Mouse (Mus musculus) spleen, adult 2 months (tissue): ENCODE results near the gene Cacng4. TPM values are rescaled to one million over a fixed set of nuclear protein-coding genes. Genes with fewer than 3 reads are reported as not detected.

ENCODE experiments used
- DNase-seq, 2 experiments: peaks; one replicate each; pipeline versions ENCODE4 v3.0.0 to v3.0.0-alpha.2; 2012 to 2021; ENCODE audit warnings: low spot score in 2 of 2, low read depth in 1 of 2
- H3K27ac ChIP-seq: fragments of 200-500 bp; 2 replicates; pipeline ENCODE4 v1.5.1; 2012; ENCODE audit warnings: low read length, inconsistent platforms; ENCODE audit not compliant: insufficient read depth
- H3K27me3 ChIP-seq: fragments of 200-500 bp; 2 replicates; pipeline ENCODE4 v1.6.1; 2012; ENCODE audit warnings: mild to moderate bottlenecking, moderate library complexity, low read length, inconsistent platforms; ENCODE audit not compliant: control insufficient read depth, insufficient read depth
- H3K36me3 ChIP-seq: fragments of 200-500 bp; 2 replicates; pipeline ENCODE4 v1.6.1; 2012; ENCODE audit warnings: mild to moderate bottlenecking, low read length, inconsistent platforms; ENCODE audit not compliant: control insufficient read depth, insufficient read depth
- H3K4me1 ChIP-seq: fragments of 200-500 bp; 2 replicates; pipeline ENCODE4 v1.6.1; 2011; ENCODE audit warnings: inconsistent platforms; ENCODE audit not compliant: control insufficient read depth, insufficient read depth, insufficient read length
- H3K4me3 ChIP-seq: fragments of 200-500 bp; 2 replicates; pipeline ENCODE4 v1.5.1; 2011; ENCODE audit warnings: mild to moderate bottlenecking, inconsistent platforms; ENCODE audit not compliant: insufficient read depth, insufficient read length; ENCODE audit errors: extremely low read depth
- CTCF ChIP-seq: fragments of 200-500 bp; IDR thresholded peaks from 2 replicates; pipeline ENCODE4 v1.5.1; 2011; ENCODE audit warnings: mild to moderate bottlenecking, inconsistent platforms; ENCODE audit not compliant: insufficient read depth, insufficient read length, insufficient replicate concordance; ENCODE audit errors: extremely low read depth
- POLR2A ChIP-seq: fragments of 200-500 bp; IDR thresholded peaks from 2 replicates; pipeline ENCODE4 v1.6.1; 2011; ENCODE audit warnings: low read depth, low read length, inconsistent platforms
- WGBS: fragments of 180-500 bp; shearing (Covaris S2); methylation state at CpG from one replicate; pipeline ENCODE4 v1.1.7; 2018; 5-methylcytosine and 5-hydroxymethylcytosine counted together
- polyA plus RNA-seq: library from polyadenylated mRNA; depleted of rRNA; stranded (reverse); fragments of >200 nt; gene quantifications from 2 replicates; pipeline ENCODE4 v1.2.3, GENCODE M21; 2012

Cacng4 gene
- polyA plus RNA-seq, 1 experiment, result 0.12 TPM

GRCm38 (mm10) chr11:107759516-107759915, 34.8 kb downstream of the Cacng4 start:
- TF ChIP-seq POLR2A (no peak), CTCF (no peak)
- Histone ChIP-seq H3K36me3 (no peaks in the 10 kb centered on the region), H3K27ac (no peak overlapping the region), H3K27me3 (no peaks in the 10 kb centered on the region), H3K4me1 (no peaks in the 10 kb centered on the region), H3K4me3 (no peak overlapping the region)
- WGBS, result 83% methylated on average over 9 of the region's 9 CpGs
- DNase-seq, result no peak

- no peaks in the 10 kb centered on the region for H3K36me3 ChIP-seq
- H3K27ac ChIP-seq, result no peak overlapping the region
- WGBS, result 86% methylated on average over 5 of the region's 5 CpGs
- H3K4me3 ChIP-seq, result no peak overlapping the region
- no peak for TF ChIP-seq CTCF
- no peak for TF ChIP-seq POLR2A
- no peak for DNase-seq
- no peaks in the 10 kb centered on the region for H3K27me3 ChIP-seq
- H3K4me1 ChIP-seq, result no peaks in the 10 kb centered on the region
These were observed 45.2 kb downstream of the Cacng4 start for GRCm38 (mm10) chr11:107749114-107749513.

- Histone ChIP-seq H3K27ac (no peak overlapping the region), H3K4me1 (no peaks in the 10 kb centered on the region), H3K27me3 (no peaks in the 10 kb centered on the region), H3K36me3 (no peaks in the 10 kb centered on the region), H3K4me3 (no peak overlapping the region)
- 88% methylated on average over 5 of the region's 5 CpGs for WGBS
- no peak for TF ChIP-seq CTCF
- TF ChIP-seq POLR2A, result no peak
- no peak for DNase-seq
These were observed 45.9 kb downstream of the Cacng4 start for GRCm38 (mm10) chr11:107748243-107749035.

GRCm38 (mm10) chr11:107743100-107743499, 51.3 kb downstream of the Cacng4 start:
- no peak overlapping the region for H3K27ac ChIP-seq
- 86% methylated on average over 3 of the region's 3 CpGs for WGBS
- no peaks in the 10 kb centered on the region for H3K27me3 ChIP-seq
- no peak for TF ChIP-seq CTCF
- TF ChIP-seq POLR2A, result no peak
- H3K4me1 ChIP-seq, result no peaks in the 10 kb centered on the region
- no peak overlapping the region for H3K4me3 ChIP-seq
- H3K36me3 ChIP-seq, result no peaks in the 10 kb centered on the region
- no peak for DNase-seq

- 72% methylated on average over 20 of the region's 20 CpGs for WGBS
- TF ChIP-seq CTCF (no peak), POLR2A (no peak)
- Histone ChIP-seq H3K4me1 (no peaks in the 10 kb centered on the region), H3K36me3 (no peaks in the 10 kb centered on the region), H3K27ac (no peak overlapping the region), H3K4me3 (no peak overlapping the region), H3K27me3 (no peaks in the 10 kb centered on the region)
- DNase-seq, result no peak
These were observed 55.8 kb downstream of the Cacng4 start for GRCm38 (mm10) chr11:107738418-107739099.

- H3K4me1 ChIP-seq, result no peaks in the 10 kb centered on the region
- H3K36me3 ChIP-seq, result no peaks in the 10 kb centered on the region
- no peak overlapping the region for H3K27ac ChIP-seq
- TF ChIP-seq POLR2A, result no peak
- TF ChIP-seq CTCF, result no peak
- 83% methylated on average over 6 of the region's 6 CpGs for WGBS
- H3K4me3 ChIP-seq, result no peak overlapping the region
- no peak for DNase-seq
- H3K27me3 ChIP-seq, result no peaks in the 10 kb centered on the region
These were observed 56.5 kb downstream of the Cacng4 start for GRCm38 (mm10) chr11:107737886-107738285.

- no peak for DNase-seq
- Histone ChIP-seq H3K27me3 (no peaks in the 10 kb centered on the region), H3K36me3 (no peaks in the 10 kb centered on the region), H3K27ac (no peak overlapping the region), H3K4me3 (no peak overlapping the region), H3K4me1 (no peaks in the 10 kb centered on the region)
- TF ChIP-seq CTCF (no peak), POLR2A (no peak)
- 46% methylated on average over 7 of the region's 7 CpGs for WGBS
These were observed 60.2 kb downstream of the Cacng4 start for GRCm38 (mm10) chr11:107734133-107734532.
